Mouse (Mus musculus) liver, embryonic 15.5 days (tissue): ENCODE data around the gene Kcnk10. TPM values are rescaled to one million over a fixed set of nuclear protein-coding genes. Genes with fewer than 3 reads are reported as not detected.
"Not testable (repeated sequence)": the region's sequence is repeated elsewhere in the genome, so short reads cannot be mapped to it uniquely, and the experiment has no call there.

Source experiments
- ATAC-seq: fragments of 200-750 bp; cut with Nextera tagmentation; 2 replicates; pipeline ENCODE4 v1.8.0; 2017; ENCODE audit warnings: moderate number of reproducible peaks, mild to moderate bottlenecking, moderate library complexity; ENCODE audit not compliant: insufficient read depth
- H3K27ac ChIP-seq: fragments of 300-500 bp; sonication (generic); replicated peaks from 2 replicates; pipeline ENCODE4 v1.5.1; 2015; ENCODE audit warnings: mild to moderate bottlenecking, inconsistent platforms
- H3K27me3 ChIP-seq: fragments of 300-500 bp; sonication (generic); 2 replicates; pipeline ENCODE4 v1.6.1; 2015; ENCODE audit warnings: mild to moderate bottlenecking, inconsistent platforms
- H3K36me3 ChIP-seq: fragments of 300-500 bp; sonication (generic); replicated peaks from 2 replicates; pipeline ENCODE4 v1.6.1; 2015; ENCODE audit warnings: moderate library complexity, mild to moderate bottlenecking, inconsistent platforms
- H3K4me1 ChIP-seq: fragments of 300-500 bp; sonication (generic); replicated peaks from 2 replicates; pipeline ENCODE4 v1.6.1; 2015; ENCODE audit warnings: inconsistent platforms
- H3K4me2 ChIP-seq: fragments of 300-500 bp; sonication (generic); 2 replicates; pipeline ENCODE4 v1.6.1; 2015; ENCODE audit warnings: moderate library complexity, mild to moderate bottlenecking, inconsistent platforms
- H3K4me3 ChIP-seq: fragments of 300-500 bp; sonication (generic); replicated peaks from 2 replicates; pipeline ENCODE4 v1.5.1; 2015; ENCODE audit warnings: mild to moderate bottlenecking, inconsistent platforms
- H3K9ac ChIP-seq: fragments of 300-500 bp; sonication (generic); 2 replicates; pipeline ENCODE4 v1.6.1; 2015; ENCODE audit warnings: moderate library complexity, mild to moderate bottlenecking, inconsistent platforms
- H3K9me3 ChIP-seq: fragments of 300-500 bp; sonication (generic); replicated peaks from 2 replicates; pipeline ENCODE4 v1.6.1; 2016; ENCODE audit warnings: inconsistent platforms
- WGBS: fragments of 180-500 bp; shearing (Covaris S2); methylation state at CpG from one replicate; pipeline ENCODE4 v1.1.7; 2015; ENCODE audit warnings: mixed read lengths; ENCODE audit not compliant: insufficient replicate concordance; 5-methylcytosine and 5-hydroxymethylcytosine counted together
- polyA plus RNA-seq: library from polyadenylated mRNA; unstranded; fragments of >200 nt; fragmentation: Nextera tagmentation; extraction: Ambion mirVana; gene quantifications from 2 replicates; pipeline ENCODE4 v1.2.1, GENCODE M21; 2015

The Kcnk10 gene
- 0.05 TPM in 1 of 2 replicates, not detected in the other for polyA plus RNA-seq

GRCm38 (mm10) chr12:98577861-98578360 lies at the start of gene Kcnk10:
Gene Kcnk10, minus strand, starts transcription at chr12:98578310.
- Histone ChIP-seq H3K4me1 (no peaks in the 10 kb centered on the region), H3K9ac (no peak within 1 kb of the TSS), H3K4me3 (no peak within 1 kb of the TSS), H3K4me2 (no peak within 1 kb of the TSS), H3K36me3 (no peaks in the 10 kb centered on the region), H3K27me3 (peaks cover 61% of the 10 kb centered on the region), H3K27ac (no peak within 1 kb of the TSS), H3K9me3 (no peaks in the 10 kb centered on the region)
- ATAC-seq: no peak
- 3% methylated on average over 22 of the region's 22 CpGs for WGBS

DNA sequence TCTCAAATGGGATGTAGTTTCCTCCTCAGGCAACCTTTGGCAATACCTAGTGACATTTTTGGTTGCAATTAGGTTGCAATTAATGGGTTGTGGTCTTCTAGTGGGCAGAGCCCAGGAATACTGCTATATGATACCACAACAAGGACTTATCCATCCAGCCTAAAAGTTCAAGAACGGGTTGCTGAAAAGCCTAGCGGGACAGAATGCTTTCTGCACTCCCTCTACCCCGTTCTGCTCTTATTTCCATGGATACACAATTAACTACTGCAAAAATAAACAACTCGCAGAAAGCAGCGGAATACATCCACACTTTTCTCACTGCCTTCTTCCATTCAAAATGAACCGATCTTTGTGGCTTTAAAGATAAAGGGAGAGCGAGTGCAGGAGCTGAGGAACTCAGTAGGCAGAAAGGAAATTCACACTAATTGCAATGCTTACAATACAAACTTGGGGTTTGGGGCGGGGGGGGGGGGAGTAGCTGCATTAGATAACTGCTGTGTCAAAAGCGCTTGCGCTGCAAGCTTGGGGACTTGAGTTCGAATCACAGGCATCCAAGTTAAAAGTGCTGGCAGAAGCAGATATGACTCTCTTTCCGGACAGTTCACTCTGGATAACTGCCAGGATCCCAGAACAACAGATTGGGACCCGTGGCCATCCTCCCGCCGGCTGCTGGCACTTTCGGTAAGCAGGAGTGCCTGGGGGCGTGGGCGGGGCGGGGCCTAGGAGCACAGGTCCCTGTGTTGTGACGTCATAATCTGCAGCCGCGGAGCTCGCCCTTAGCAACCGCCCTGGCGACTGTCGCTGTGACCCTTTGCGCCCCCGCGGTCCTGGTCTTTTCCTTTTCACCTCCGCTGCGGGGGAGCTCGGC lies 49.5 kb upstream of the Kcnk10 start, which contains the start of gene Spata7:
Spata7 (plus strand) TSS at position 766 of the 868 bp plus-strand sequence.
- peak within 1 kb of the TSS; percentile 49 for H3K9ac ChIP-seq
- no peak within 1 kb of the TSS for H3K27ac ChIP-seq
- 2% methylated on average over 32 of the region's 32 CpGs for WGBS
- H3K9me3 ChIP-seq: no peaks in the 10 kb centered on the region
- H3K36me3 ChIP-seq: no peaks in the 10 kb centered on the region
- H3K4me2 ChIP-seq: peak within 1 kb of the TSS; percentile 81
- H3K4me3 ChIP-seq: peak within 1 kb of the TSS; percentile 72
- peak; percentile 91 for ATAC-seq
- no peaks in the 10 kb centered on the region for H3K27me3 ChIP-seq
- peaks cover 11% of the 10 kb centered on the region for H3K4me1 ChIP-seq

GRCm38 (mm10) chr12:98623266-98623665 lies 45.2 kb upstream of the Kcnk10 start:
- H3K36me3 ChIP-seq, H3K9me3 ChIP-seq, H3K9ac ChIP-seq, H3K27me3 ChIP-seq, H3K4me3 ChIP-seq, H3K4me1 ChIP-seq, H3K4me2 ChIP-seq, ATAC-seq, H3K27ac ChIP-seq: not testable (repeated sequence)
- 63% methylated on average over 10 of the region's 10 CpGs for WGBS

DNA sequence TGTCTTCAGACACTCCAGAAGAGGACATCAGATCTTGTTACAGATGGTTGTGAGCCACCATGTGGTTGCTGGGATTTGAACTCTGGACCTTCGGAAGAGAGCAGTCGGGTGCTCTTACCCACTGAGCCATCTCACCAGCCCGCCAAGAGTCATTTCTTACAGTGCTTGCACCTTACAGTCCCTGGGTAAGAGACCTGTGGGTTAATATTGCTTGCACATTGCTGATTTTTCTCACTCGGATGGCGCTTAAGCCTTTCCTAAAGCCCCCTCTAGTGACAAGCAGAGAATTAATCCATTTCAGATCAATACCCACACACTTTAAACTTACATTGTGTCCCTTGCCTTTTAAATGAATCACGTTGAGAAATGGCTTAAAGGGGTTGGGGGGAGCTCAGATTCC lies 42.8 kb upstream of the Kcnk10 start:
- H3K9me3 ChIP-seq, H3K27me3 ChIP-seq, H3K9ac ChIP-seq, ATAC-seq, H3K36me3 ChIP-seq, H3K4me1 ChIP-seq, H3K4me2 ChIP-seq, H3K27ac ChIP-seq, H3K4me3 ChIP-seq: not testable (repeated sequence)
- WGBS: 36% methylated on average over 6 of the region's 6 CpGs

GRCm38 (mm10) chr12:98619496-98619895 lies 41.4 kb upstream of the Kcnk10 start:
- Histone ChIP-seq H3K4me2 (no peak overlapping the region), H3K9ac (no peak overlapping the region), H3K27me3 (no peaks in the 10 kb centered on the region), H3K36me3 (no peaks in the 10 kb centered on the region), H3K4me1 (no peaks in the 10 kb centered on the region), H3K4me3 (no peak overlapping the region), H3K27ac (no peak overlapping the region), H3K9me3 (no peaks in the 10 kb centered on the region)
- ATAC-seq: no peak
- 60% methylated on average over 2 of the region's 2 CpGs for WGBS

- no peak for ATAC-seq
- 42% methylated on average over 5 of the region's 5 CpGs for WGBS
- Histone ChIP-seq H3K4me2 (no peak overlapping the region), H3K27me3 (no peaks in the 10 kb centered on the region), H3K36me3 (no peaks in the 10 kb centered on the region), H3K9me3 (no peaks in the 10 kb centered on the region), H3K9ac (no peak overlapping the region), H3K4me1 (no peaks in the 10 kb centered on the region), H3K27ac (no peak overlapping the region), H3K4me3 (no peak overlapping the region)
Measured at GRCm38 (mm10) chr12:98615746-98616145, 37.6 kb upstream of the Kcnk10 start.

GRCm38 (mm10) chr12:98614910-98615508 lies 36.9 kb upstream of the Kcnk10 start:
- H3K36me3 ChIP-seq: no peaks in the 10 kb centered on the region
- H3K4me2 ChIP-seq: no peak overlapping the region

DNA sequence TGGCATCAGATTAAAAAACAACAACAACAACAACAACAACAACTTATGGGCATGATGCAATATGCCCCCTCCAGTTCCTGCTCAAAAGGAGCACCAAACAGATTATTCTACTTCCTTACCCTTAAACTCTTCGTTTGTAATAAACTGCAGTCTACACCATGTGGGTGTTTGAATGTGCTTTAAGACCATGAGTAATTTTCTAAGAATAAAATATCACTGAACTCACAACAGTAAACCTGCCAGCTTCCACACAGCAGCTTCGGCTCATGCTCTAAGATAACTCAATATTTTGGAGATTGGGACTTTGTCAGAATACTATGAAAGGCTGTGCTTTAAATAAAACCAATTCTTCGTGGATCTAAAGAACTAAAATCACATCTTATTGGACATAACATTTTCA lies 32.2 kb upstream of the Kcnk10 start:
- Histone ChIP-seq H3K27me3 (no peaks in the 10 kb centered on the region), H3K9ac (no peak overlapping the region), H3K36me3 (no peaks in the 10 kb centered on the region), H3K4me1 (no peaks in the 10 kb centered on the region), H3K9me3 (no peaks in the 10 kb centered on the region), H3K4me2 (no peak overlapping the region), H3K4me3 (no peak overlapping the region), H3K27ac (no peak overlapping the region)
- ATAC-seq: no peak
- 44% methylated on average over 3 of the region's 3 CpGs for WGBS

More at GRCm38 (mm10) chr12:98614910-98615508, 36.9 kb upstream of the Kcnk10 start:
- H3K27ac ChIP-seq: no peak overlapping the region
- no peak overlapping the region for H3K9ac ChIP-seq
- H3K9me3 ChIP-seq: no peaks in the 10 kb centered on the region
- H3K4me3 ChIP-seq: no peak overlapping the region
- ATAC-seq: no peak
- H3K4me1 ChIP-seq: no peaks in the 10 kb centered on the region
- 62% methylated on average over 3 of the region's 3 CpGs for WGBS
- H3K27me3 ChIP-seq: no peaks in the 10 kb centered on the region

GRCm38 (mm10) chr12:98606595-98607290 lies 28.6 kb upstream of the Kcnk10 start:
- ATAC-seq: no peak
- Histone ChIP-seq H3K27ac (no peak overlapping the region), H3K9ac (no peak overlapping the region), H3K4me3 (no peak overlapping the region), H3K9me3 (no peaks in the 10 kb centered on the region), H3K4me2 (no peak overlapping the region), H3K4me1 (no peaks in the 10 kb centered on the region), H3K36me3 (no peaks in the 10 kb centered on the region), H3K27me3 (no peaks in the 10 kb centered on the region)
- WGBS: 42% methylated on average over 5 of the region's 5 CpGs

GRCm38 (mm10) chr12:98605264-98605663 lies 27.2 kb upstream of the Kcnk10 start:
- no peak overlapping the region for H3K4me3 ChIP-seq
- H3K9me3 ChIP-seq: no peaks in the 10 kb centered on the region
- WGBS: 71% methylated on average over 1 of the region's 1 CpGs
- no peak overlapping the region for H3K9ac ChIP-seq
- no peaks in the 10 kb centered on the region for H3K4me1 ChIP-seq
- no peaks in the 10 kb centered on the region for H3K36me3 ChIP-seq
- H3K27ac ChIP-seq: no peak overlapping the region
- H3K4me2 ChIP-seq: no peak overlapping the region
- no peak for ATAC-seq
- no peaks in the 10 kb centered on the region for H3K27me3 ChIP-seq

- H3K9ac ChIP-seq: no peak overlapping the region
- H3K4me3 ChIP-seq: no peak overlapping the region
- no peaks in the 10 kb centered on the region for H3K4me1 ChIP-seq
- no peaks in the 10 kb centered on the region for H3K9me3 ChIP-seq
- no peak overlapping the region for H3K27ac ChIP-seq
- no peaks in the 10 kb centered on the region for H3K27me3 ChIP-seq
- no peak for ATAC-seq
- no peaks in the 10 kb centered on the region for H3K36me3 ChIP-seq
- WGBS: 10% methylated on average over 6 of the region's 6 CpGs
- H3K4me2 ChIP-seq: no peak overlapping the region
Measured at GRCm38 (mm10) chr12:98602114-98602513, 24.0 kb upstream of the Kcnk10 start.
